Mouse (Mus musculus) layer of hippocampus, adult 8-10 months (tissue): ENCODE data around the gene Gigyf2. TPM values are rescaled to one million over a fixed set of nuclear protein-coding genes. Genes with fewer than 3 reads are reported as not detected.
"Not testable (repeated sequence)": the region's sequence is repeated elsewhere in the genome, so short reads cannot be mapped to it uniquely, and the experiment has no call there.

Experiments
- DNase-seq, 2 experiments: peaks; one replicate each; pipeline ENCODE4 v3.0.0; 2022; ENCODE audit warnings: low spot score in 2 of 2
- total RNA-seq, 4 experiments: library from RNA; stranded (reverse); gene quantifications; 2 replicates each; pipeline ENCODE4 v1.2.4; 2022

Gene Gigyf2
- total RNA-seq, 4 experiments from 2014 or later, result 130 to 170 (median 151) TPM

DNA sequence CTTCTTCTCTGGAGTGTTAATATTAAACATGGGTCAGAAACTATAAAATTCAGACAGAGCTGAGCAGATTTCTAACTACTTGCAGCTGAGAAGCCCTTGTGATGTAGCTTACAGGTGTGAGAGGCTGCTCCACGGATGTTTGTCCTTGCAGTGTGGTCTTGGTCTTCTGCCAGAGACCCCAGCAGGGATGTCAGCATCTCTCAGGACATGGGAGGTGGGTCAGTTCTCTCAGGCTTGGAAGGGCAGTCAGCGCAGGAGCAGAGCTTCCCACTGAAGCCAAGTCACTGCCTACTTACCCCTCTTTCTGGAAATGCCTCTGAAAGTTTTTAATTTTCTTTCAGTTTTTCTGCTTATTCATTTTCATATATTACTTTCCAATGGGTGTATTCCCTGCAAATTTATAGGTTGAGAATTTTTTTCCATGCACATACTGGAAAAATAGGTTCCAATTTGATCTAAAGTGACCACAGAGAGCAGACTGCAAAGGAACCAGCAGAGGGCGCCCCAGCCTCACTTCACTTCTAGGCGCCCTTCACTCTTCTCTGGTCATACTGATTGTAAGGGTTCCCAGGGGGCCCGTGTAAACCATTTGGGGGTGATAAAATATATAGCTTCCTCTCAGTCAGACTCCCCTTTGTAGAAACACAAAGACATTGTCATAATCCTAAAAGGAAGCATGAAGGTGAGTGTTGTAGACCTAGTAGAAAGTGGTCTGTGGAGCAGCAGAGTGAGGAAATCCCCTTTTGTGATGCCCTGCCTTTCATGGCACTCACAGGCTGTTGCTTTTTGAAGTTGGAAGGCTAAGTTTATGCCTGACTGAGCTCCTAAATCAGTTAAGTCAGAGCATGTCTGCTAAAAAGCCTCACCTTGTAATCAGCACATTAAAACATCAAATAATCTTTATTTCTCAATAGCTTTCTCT lies 120.6 kb downstream of the Gigyf2 start:
- peak in 1 of 2 experiments; percentile 69 for DNase-seq

DNA sequence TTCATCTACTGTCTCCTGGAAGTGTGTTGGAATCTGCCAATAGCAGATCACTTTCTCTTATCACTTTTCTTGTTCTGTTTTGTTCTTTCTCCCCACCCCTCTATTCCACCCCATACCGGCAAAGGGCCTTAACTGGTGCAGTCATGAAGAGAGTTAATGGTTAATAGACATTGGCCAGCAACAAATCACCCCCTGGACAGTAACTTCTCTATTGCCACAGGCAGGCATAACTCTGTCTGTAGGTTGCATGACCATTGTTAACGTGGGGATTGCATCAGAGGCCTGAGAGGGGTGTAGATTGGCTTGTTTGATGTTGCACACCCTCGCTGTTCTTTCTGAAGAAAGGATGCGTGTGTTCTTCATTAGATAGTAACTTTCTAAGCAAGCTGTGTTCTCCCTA lies 122.6 kb downstream of the Gigyf2 start:
- DNase-seq, result no peak

DNA sequence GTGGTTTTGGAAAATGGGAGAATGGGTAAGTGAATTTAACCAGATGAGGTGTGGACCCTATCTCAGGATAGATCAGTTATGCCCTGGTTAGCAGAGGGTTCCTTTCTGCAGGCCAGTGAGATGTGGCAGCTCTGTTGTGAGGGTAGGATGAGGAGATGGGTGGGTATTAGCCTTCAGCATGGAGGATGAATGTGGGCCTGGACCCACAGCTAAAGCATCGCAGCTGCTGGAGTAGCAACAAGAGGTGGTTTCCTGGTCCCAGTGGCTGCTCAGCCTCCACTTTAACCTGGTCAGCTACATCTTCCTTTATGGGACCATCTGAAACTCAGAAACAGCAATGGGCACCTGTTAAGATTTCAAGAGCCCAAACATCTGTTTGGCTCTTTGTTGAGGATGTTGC lies 129.6 kb downstream of the Gigyf2 start:
- no peak for DNase-seq

DNA sequence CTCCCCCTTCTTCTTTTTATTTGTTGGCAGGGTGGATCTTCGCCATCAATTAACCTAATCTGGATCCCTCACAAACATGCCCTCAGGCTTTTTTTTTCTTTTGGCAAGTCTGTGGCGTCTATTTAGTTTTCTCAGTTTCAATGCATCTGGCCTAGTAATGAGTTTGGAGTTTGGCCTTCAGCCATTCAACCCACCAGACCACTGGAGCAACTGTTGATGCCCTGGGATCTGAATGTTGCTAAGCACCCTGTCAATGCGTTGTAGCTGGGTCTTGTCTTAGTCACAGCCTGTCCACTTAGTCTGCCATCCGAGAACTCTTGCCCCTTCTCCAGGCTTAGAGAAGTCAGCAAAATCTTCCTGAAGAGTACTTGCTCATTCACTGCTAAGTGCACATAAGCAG lies 131.2 kb downstream of the Gigyf2 start:
- no peak for DNase-seq

DNA sequence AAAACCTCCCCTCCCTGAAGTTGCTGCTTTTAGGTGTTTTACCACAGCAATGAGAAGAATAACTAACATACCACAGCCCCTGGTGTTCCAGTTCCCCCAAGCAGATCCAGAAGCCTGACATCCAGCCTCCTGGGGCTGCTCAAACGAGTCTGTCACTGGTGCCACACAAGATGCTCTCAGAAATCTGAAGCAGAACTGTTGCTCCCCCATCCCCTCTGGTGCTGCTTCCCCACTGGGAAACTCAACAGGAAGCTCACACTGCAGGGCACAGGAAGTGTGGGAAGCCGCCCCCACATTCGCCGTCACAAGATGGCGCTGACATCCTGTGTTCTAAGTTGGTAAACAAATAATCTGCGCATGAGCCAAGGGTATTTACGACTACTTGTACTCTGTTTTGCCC lies 133.1 kb downstream of the Gigyf2 start:
- DNase-seq, result not testable (repeated sequence)

DNA sequence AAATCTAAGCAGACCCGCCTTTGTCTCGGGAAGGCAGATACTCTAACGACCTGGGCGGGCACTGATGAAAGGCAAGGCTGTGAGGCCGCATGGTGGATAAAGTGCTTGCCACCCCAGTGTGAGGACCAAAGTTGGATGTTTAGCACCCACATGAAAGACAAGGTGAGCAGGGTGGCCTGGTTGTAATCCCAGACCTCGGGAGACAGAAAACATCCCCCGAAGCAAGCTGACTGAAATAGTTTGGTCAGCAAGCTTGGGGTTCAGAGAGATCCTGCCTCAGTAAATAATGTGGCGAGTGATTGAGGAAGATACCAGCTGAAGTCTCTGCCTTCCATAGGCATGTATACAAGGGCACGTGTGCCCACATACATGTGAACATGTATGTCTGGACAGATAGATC lies 140.7 kb downstream of the Gigyf2 start:
- DNase-seq, result no peak

DNA sequence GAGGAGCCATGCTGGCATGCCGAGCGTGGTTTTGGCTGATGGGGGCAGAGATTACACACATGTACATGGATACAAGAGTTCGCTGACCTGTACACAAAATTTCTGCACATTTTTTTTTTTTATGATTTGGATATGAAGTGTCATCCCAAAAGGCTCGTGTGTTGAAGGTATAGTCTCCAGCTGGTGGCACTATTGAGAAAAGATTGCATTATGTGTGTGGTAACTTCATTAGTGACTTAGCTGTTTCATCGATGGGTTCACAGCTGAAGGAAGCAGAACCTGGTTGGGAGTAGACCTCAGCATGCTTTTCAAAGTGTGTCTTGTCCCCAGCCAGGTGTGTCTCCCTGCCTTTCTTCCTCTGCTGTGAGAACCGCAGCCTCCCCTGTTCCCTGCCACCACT lies 141.5 kb downstream of the Gigyf2 start:
- no peak for DNase-seq

DNA sequence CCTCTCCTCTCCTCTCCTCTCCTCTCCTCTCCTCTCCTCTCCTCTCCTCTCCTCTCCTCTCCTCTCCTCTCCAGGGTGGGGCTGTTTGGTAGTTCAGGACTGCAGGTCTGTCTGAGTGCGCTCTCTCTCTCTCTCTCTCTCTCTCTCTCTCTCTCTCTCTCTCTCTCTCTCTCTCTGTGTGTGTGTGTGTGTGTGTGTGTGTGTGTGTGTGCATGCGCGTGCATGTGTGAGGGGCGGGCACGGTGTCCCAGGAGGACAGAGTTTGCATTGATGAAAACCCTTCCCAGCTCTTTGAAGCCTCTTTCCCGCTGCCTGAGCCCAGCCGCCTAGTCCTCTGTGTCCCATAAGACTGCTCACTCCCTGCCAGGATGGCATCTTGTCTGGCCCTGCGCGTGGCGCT lies 143.2 kb downstream of the Gigyf2 start, which contains the start of gene Snorc:
Gene Snorc, plus strand, starts transcription at position 301 of the 400 bp plus-strand sequence.
- not testable (repeated sequence) for DNase-seq

DNA sequence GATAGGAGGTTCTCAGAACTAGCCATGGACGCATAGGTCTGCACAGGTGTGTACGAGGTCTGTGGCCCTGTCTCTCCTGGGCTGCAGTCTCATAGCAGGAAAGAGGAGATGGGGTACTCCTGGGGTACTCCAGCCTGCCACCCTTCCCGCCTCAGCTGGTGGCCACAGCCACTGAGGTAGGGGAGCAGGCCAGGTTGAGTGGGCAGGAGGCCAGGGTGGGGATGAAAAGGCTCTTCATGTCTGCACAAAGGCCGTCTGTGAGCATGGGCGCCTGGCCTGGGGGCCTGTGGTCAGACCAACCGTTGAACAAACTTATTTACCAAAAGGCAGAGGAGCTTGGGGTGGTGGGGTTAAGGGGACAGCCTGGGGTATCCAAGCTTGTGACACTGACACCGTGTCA lies 145.1 kb downstream of the Gigyf2 start:
- no peak for DNase-seq

DNA sequence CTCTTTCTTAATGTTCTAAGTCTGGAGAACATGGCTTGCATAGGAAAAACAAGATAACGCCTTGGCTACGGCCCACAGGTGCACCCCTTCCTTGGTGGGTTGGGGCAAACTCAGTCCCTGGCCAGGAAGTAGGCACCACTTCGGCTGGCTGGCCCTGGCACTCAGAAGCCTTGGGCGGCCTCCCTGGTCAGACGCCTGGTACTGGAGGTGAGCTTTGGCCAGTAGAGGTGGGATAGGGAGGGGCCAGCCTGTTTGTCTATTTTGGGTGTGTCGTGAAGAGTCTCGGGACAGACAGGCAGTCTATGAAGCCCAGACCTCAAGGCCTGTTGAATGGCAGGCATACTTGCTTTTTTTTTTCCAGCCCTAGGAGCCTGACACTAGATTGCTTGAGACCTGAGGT lies 145.8 kb downstream of the Gigyf2 start:
- no peak for DNase-seq

DNA sequence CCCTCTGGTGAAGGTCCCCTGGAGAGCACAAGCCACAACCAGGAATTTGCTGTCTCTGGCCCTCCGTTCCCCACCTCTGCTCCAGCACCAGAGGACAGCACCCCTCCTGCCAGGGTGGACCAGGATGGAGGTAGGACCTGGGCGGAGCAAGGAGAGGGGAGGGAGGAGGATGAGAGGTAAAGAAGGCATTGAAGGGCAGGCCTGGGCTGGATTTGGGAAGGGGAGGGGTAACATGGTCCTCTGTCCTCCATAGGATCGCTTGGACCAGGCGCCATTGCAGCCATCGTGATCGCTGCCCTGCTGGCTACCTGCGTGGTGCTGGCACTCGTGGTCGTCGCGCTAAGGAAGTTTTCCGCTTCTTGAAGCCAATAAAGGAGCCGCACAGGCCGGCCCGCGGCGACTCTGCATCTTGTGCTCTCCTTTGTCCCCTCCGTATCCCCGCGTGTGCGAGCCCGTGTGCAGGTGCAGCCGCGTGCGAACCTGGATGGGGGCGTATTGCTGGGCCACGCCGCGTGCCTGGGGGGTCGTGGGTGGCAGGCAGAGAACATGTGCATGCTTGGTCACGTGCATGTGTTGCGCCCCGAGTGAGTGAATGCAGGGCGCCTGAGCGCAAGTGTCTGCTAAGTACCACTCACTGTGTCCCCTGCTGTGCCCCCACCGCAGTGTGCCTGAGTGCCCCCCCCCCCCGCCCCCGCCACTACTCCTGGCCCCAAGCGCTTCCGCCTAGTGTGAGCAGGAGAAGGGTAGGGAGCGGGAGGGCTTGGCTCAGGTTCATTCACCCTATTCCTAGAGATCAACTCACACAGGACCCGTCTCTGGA lies 148.5 kb downstream of the Gigyf2 start:
- peak in 1 of 2 experiments; percentile 56 for DNase-seq

DNA sequence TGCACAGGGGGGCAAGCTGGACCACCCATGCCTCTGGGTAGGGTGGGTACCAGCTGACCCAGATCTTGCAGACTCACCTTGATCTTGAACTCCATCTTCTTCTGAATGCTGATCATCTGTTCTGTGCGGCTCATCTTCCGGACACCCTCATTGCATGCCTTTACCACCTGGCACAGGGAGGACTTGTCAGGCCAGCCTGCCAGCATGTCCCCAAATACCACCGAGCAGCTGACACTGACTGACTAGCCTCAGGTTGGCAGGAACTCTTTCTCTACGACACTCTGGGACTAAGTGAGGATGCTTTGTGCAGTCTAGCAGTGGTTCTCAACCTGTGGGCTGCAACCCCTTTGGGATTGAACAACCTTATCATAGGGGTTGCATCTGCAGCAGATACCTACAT lies 155.7 kb downstream of the Gigyf2 start:
- DNase-seq, result no peak

DNA sequence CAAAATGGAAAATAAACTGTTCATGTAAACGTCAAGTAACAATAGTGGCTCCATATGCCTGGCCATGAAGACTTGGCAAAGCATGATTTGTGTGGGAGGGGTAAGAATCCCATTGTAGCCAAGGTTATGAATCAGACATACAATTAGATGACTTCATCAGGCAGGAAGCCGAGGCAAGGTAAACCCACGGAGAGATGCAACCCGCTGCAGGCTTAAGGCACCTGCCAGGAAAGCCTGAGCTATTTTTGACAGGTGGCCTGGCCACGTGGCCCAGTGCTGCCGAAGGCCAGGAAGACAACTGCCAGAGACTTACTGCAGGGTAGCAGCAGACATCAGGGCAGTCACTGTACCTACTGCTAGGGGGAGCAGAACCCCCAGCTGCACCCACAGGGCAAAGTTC lies 159.6 kb downstream of the Gigyf2 start:
- DNase-seq, result peak; percentile 66 to 77

DNA sequence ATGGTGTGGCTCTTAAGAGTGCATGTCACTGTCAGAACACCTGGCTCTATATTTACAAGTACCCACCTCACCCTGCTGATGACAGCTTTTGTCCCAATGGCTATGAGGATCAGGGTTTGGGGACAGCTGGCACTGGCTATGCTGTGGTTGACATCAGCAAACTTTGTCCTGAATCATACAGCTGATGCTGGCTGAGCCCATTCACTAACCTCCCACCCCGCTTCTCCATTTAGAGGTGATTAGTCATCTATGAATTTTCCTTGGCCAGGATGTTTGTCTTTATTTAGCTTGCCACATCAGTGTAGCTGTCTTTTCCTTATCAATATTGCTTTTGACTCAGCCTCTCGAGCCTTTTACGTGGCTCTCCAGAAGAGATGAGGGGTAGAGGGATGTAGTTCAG lies 165.5 kb downstream of the Gigyf2 start:
- no peak for DNase-seq

DNA sequence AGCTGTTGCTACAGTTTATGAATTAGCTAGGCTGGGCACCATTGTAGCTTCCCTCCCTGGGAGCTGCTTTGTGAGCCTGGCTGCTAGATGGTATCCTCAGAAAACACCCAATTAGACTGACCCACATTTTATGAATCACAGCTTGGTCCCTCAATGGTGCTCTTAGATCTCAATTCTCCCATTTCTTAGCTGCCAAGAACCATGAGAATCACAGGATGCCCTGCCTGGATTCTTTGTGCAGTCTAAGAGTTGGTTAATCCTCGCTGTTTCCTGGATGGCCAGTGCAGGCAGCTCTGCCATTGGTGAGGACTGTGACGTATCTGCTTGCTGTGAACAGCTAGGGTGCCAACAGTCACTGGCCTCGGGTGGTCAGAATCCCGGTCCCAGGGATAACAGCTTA lies 166.7 kb downstream of the Gigyf2 start:
- DNase-seq, result peak in 1 of 2 experiments; percentile 75

Other genes starting within 250 kb of the Gigyf2 start
- not detected for gene Alppl2, start 237.1 kb upstream of the Gigyf2 start, total RNA-seq
- gene Alpi, start 225.4 kb upstream of the Gigyf2 start, total RNA-seq, result under 1 TPM in 1 of 4 experiments, not detected in 3; 0.20 TPM
- not detected for gene Akp3, start 202.0 kb upstream of the Gigyf2 start, total RNA-seq
- gene Ecel1, start 170.5 kb upstream of the Gigyf2 start, total RNA-seq, result 1 to 10 TPM; 2.3 to 5.3 (median 3.7) TPM
- under 1 TPM in 1 of 4 experiments, not detected in 3; 0.14 TPM for gene Prss56, start 143.7 kb upstream of the Gigyf2 start, total RNA-seq
- gene Chrnd, start 136.4 kb upstream of the Gigyf2 start, total RNA-seq, result not detected
- gene Chrng, start 122.3 kb upstream of the Gigyf2 start, total RNA-seq, result not detected
- gene Eif4e2, start 113.1 kb upstream of the Gigyf2 start, total RNA-seq, result 10 to 100 TPM; 54.7 to 68.0 (median 59.8) TPM
- gene Efhd1, start 62.6 kb upstream of the Gigyf2 start, total RNA-seq, result 10 to 100 TPM; 14.7 to 17.4 (median 16.3) TPM
- gene Kcnj13, start 67.7 kb downstream of the Gigyf2 start, total RNA-seq, result 1 to 10 TPM; 2.1 to 4.6 (median 2.7) TPM
- gene Snorc, start 143.3 kb downstream of the Gigyf2 start, total RNA-seq, result not detected
- gene Neu2, start 182.9 kb downstream of the Gigyf2 start, total RNA-seq, result 1 to 10 TPM in 1 of 4 experiments, under 1 TPM in 2, not detected in 1; 0.85 to 1.7 (median 0.93) TPM
- gene Ngef, start 246.9 kb downstream of the Gigyf2 start, total RNA-seq, result 100 to 1,000 TPM in 2 of 4 experiments, 10 to 100 TPM in 2; 96.0 to 116 (median 105) TPM